Mouse (Mus musculus): ENCODE measurements around the gene Zfp810. TPM values are rescaled to one million over a fixed set of nuclear protein-coding genes. Genes with fewer than 3 reads are reported as not detected.

Zfp810 gene
- 16.1 TPM for polyA plus RNA-seq (2017; shearing (Covaris generic))

GRCm38 (mm10) chr9:22307156-22307919 is at the start of gene Zfp810:
Gene Zfp810, minus strand, starts transcription at chr9:22307648.

GRCm38 (mm10) chr9:22259184-22260091 is 48.0 kb downstream of the Zfp810 start, which contains the start of gene Zfp599:
Gene Zfp599, minus strand, starts transcription at chr9:22259895.

Other genes starting within 250 kb of the Zfp810 start
- gene Gm49318, start 236.4 kb downstream of the Zfp810 start, polyA plus RNA-seq (2017; shearing (Covaris generic)), result not detected
- gene Zfp653, start 236.3 kb downstream of the Zfp810 start, polyA plus RNA-seq (2017; shearing (Covaris generic)), result 5.5 TPM
- gene Ecsit, start 222.2 kb downstream of the Zfp810 start, polyA plus RNA-seq (2017; shearing (Covaris generic)), result 58.0 TPM
- not detected for gene Cnn1, start 208.4 kb downstream of the Zfp810 start, polyA plus RNA-seq (2017; shearing (Covaris generic))
- 103 TPM for gene Elof1, start 190.5 kb downstream of the Zfp810 start, polyA plus RNA-seq (2017; shearing (Covaris generic))
- 342 TPM for gene Acp5, start 171.9 kb downstream of the Zfp810 start, polyA plus RNA-seq (2017; shearing (Covaris generic))
- 54.8 TPM for gene Pigyl, start 150.8 kb downstream of the Zfp810 start, polyA plus RNA-seq (2017; shearing (Covaris generic))
- not detected for gene Zfp872, start 119.6 kb downstream of the Zfp810 start, polyA plus RNA-seq (2017; shearing (Covaris generic))
- 60.9 TPM for gene Zfp809, start 81.9 kb downstream of the Zfp810 start, polyA plus RNA-seq (2017; shearing (Covaris generic))
- gene Zfp599, start 47.8 kb downstream of the Zfp810 start, polyA plus RNA-seq (2017; shearing (Covaris generic)), result 5.9 TPM
- gene Anln, start 81.5 kb upstream of the Zfp810 start, polyA plus RNA-seq (2017; shearing (Covaris generic)), result 0.87 TPM
- 0.41 TPM for gene 9530077C05Rik, start 103.9 kb upstream of the Zfp810 start, polyA plus RNA-seq (2017; shearing (Covaris generic))
- gene Gm17545, start 146.6 kb upstream of the Zfp810 start, polyA plus RNA-seq (2017; shearing (Covaris generic)), result not detected
- 22.8 TPM for gene Rp9, start 162.1 kb upstream of the Zfp810 start, polyA plus RNA-seq (2017; shearing (Covaris generic))
- gene Bbs9, start 168.1 kb upstream of the Zfp810 start, polyA plus RNA-seq (2017; shearing (Covaris generic)), result 25.2 TPM